13 mouse cellular contexts compared by ENCODE assay signal in genomic region chr1:36478343-36478795, GRCm38 (mm10). TPM values are rescaled to one million over a fixed set of nuclear protein-coding genes. Genes with fewer than 3 reads are reported as not detected.
DNase-seq lines count a peak whose midpoint lies in the region; ATAC-seq and TF ChIP-seq lines count a peak whose summit lies in the region.
"Had no signal": no experiment of that assay in that cellular context is flagged by ENCODE, and none has a peak within 500 bp of the region (broad histone marks: within the 10 kb centered on the region; RNA-seq: fewer than 3 reads in every experiment).

No protein-coding gene starts in this region.

- H3K9me3 ChIP-seq in forebrain, embryonic 15.5 days = no peaks in the 10 kb centered on the region
- no peaks in the 10 kb centered on the region for H3K9me3 ChIP-seq in forebrain, embryonic 16.5 days (ENCODE audit: control insufficient read depth, low read length)
- no peaks in the 10 kb centered on the region for H3K9me3 ChIP-seq in midbrain, embryonic 14.5 days (ENCODE audit: control insufficient read depth, low read length)
- H3K9me3 ChIP-seq in midbrain, embryonic 15.5 days = no peaks in the 10 kb centered on the region
- H3K9me3 ChIP-seq in intestine, postnatal 0 days (ENCODE audit: control insufficient read depth) = no peaks in the 10 kb centered on the region
- H3K9me3 ChIP-seq: G1E; liver, embryonic 13.5 days had no signal

- H3K9ac ChIP-seq in forebrain, embryonic 15.5 days (replicated peaks) = no peak overlapping the region
- no peak overlapping the region for H3K9ac ChIP-seq in forebrain, embryonic 16.5 days (replicated peaks; ENCODE audit: low read depth, low read length)
- H3K9ac ChIP-seq in midbrain, embryonic 14.5 days (replicated peaks; ENCODE audit: low read length) = no peak overlapping the region
- no peak overlapping the region for H3K9ac ChIP-seq in midbrain, embryonic 15.5 days
- H3K9ac ChIP-seq in intestine, postnatal 0 days (ENCODE audit: low read depth, low read length) = no peak overlapping the region
- H3K9ac ChIP-seq: liver, embryonic 13.5 days had no signal

- H3K4me2 ChIP-seq in forebrain, embryonic 15.5 days (replicated peaks) = no peak overlapping the region
- H3K4me2 ChIP-seq in forebrain, embryonic 16.5 days (ENCODE audit: low read length) = no peak overlapping the region
- no peak overlapping the region for H3K4me2 ChIP-seq in midbrain, embryonic 14.5 days (ENCODE audit: low read length)
- no peak overlapping the region for H3K4me2 ChIP-seq in midbrain, embryonic 15.5 days
- H3K4me2 ChIP-seq in intestine, postnatal 0 days (replicated peaks; ENCODE audit: low read depth) = 0 out of 2 replicates have a peak overlapping the region, but pooled peaks have one; percentile 17
- H3K4me2 ChIP-seq: liver, embryonic 13.5 days had no signal

- TF ChIP-seq CTCF in intestine, postnatal 0 days (IDR thresholded peaks at IDR 0.05; ENCODE audit: low read depth) = no peak

- H3K27ac ChIP-seq in forebrain, embryonic 15.5 days (replicated peaks) = no peak overlapping the region
- H3K27ac ChIP-seq in forebrain, embryonic 16.5 days (ENCODE audit: low read length) = no peak overlapping the region
- no peak overlapping the region for H3K27ac ChIP-seq in midbrain, embryonic 14.5 days (replicated peaks; ENCODE audit: low read depth, low read length)
- no peak overlapping the region for H3K27ac ChIP-seq in midbrain, embryonic 15.5 days
- no peak overlapping the region for H3K27ac ChIP-seq in intestine, postnatal 0 days (ENCODE audit: low read depth, low read length)
- H3K27ac ChIP-seq: liver, embryonic 13.5 days had no signal

- WGBS in forebrain, embryonic 15.5 days = 61% methylated on average over 2 of the region's 2 CpGs
- WGBS in forebrain, embryonic 16.5 days = 51% methylated on average over 2 of the region's 2 CpGs
- WGBS in midbrain, embryonic 14.5 days = 44% methylated on average over 2 of the region's 2 CpGs
- WGBS in midbrain, embryonic 15.5 days = 52% methylated on average over 2 of the region's 2 CpGs
- 43% methylated on average over 2 of the region's 2 CpGs for WGBS in intestine, postnatal 0 days

- H3K36me3 ChIP-seq in forebrain, embryonic 15.5 days = no peaks in the 10 kb centered on the region
- H3K36me3 ChIP-seq in forebrain, embryonic 16.5 days (ENCODE audit: control insufficient read depth, insufficient read depth) = no peaks in the 10 kb centered on the region
- no peaks in the 10 kb centered on the region for H3K36me3 ChIP-seq in midbrain, embryonic 14.5 days (ENCODE audit: control insufficient read depth, insufficient read depth, low read length)
- no peaks in the 10 kb centered on the region for H3K36me3 ChIP-seq in midbrain, embryonic 15.5 days (replicated peaks)
- H3K36me3 ChIP-seq in intestine, postnatal 0 days (ENCODE audit: control insufficient read depth, insufficient read depth) = peaks cover 7% of the 10 kb centered on the region
- H3K36me3 ChIP-seq: liver, embryonic 13.5 days had no signal

- no peak overlapping the region for H3K4me3 ChIP-seq in forebrain, embryonic 15.5 days
- H3K4me3 ChIP-seq in forebrain, embryonic 16.5 days (replicated peaks; ENCODE audit: low read length) = no peak overlapping the region
- no peak overlapping the region for H3K4me3 ChIP-seq in midbrain, embryonic 14.5 days (replicated peaks; ENCODE audit: low read depth, low read length)
- no peak overlapping the region for H3K4me3 ChIP-seq in midbrain, embryonic 15.5 days
- H3K4me3 ChIP-seq in intestine, postnatal 0 days (ENCODE audit: low read depth, low read length) = no peak overlapping the region
- H3K4me3 ChIP-seq: liver, embryonic 13.5 days; myocyte had no signal

- H3K4me1 ChIP-seq in forebrain, embryonic 15.5 days = peaks cover 45% of the 10 kb centered on the region
- peaks cover 29% of the 10 kb centered on the region for H3K4me1 ChIP-seq in forebrain, embryonic 16.5 days (replicated peaks; ENCODE audit: control insufficient read depth, insufficient read depth, low read length)
- H3K4me1 ChIP-seq in midbrain, embryonic 14.5 days (ENCODE audit: control insufficient read depth, insufficient read depth, low read length) = peaks cover 33% of the 10 kb centered on the region
- H3K4me1 ChIP-seq in midbrain, embryonic 15.5 days = peaks cover 33% of the 10 kb centered on the region
- H3K4me1 ChIP-seq in intestine, postnatal 0 days (replicated peaks; ENCODE audit: control insufficient read depth, insufficient read depth, low read length) = peaks cover 23% of the 10 kb centered on the region

- DNase-seq in midbrain, embryonic 14.5 days = peak; percentile 18
- peak; percentile 52 for DNase-seq in kidney, postnatal 14 days
- no peak for DNase-seq in layer of hippocampus, postnatal 36 days
- DNase-seq: heart, adult 11 months; liver, embryonic 13.5 days; spleen, adult 18-20 months had no signal

- H3K27me3 ChIP-seq in forebrain, embryonic 15.5 days = no peaks in the 10 kb centered on the region
- no peaks in the 10 kb centered on the region for H3K27me3 ChIP-seq in forebrain, embryonic 16.5 days (replicated peaks; ENCODE audit: control insufficient read depth, insufficient read depth, low read length)
- no peaks in the 10 kb centered on the region for H3K27me3 ChIP-seq in midbrain, embryonic 14.5 days (ENCODE audit: control insufficient read depth, insufficient read depth, low read length)
- no peaks in the 10 kb centered on the region for H3K27me3 ChIP-seq in midbrain, embryonic 15.5 days (replicated peaks)
- H3K27me3 ChIP-seq in intestine, postnatal 0 days (replicated peaks; ENCODE audit: control insufficient read depth, insufficient read depth, low read length) = no peaks in the 10 kb centered on the region

- 0 out of 2 replicates have a peak, but pooled peaks have one; percentile 6 for ATAC-seq in forebrain, embryonic 15.5 days (replicated peaks)
- ATAC-seq in forebrain, embryonic 16.5 days = no peak
- no peak for ATAC-seq in midbrain, embryonic 14.5 days (ENCODE audit: low FRiP score, low TSS enrichment)
- no peak for ATAC-seq in midbrain, embryonic 15.5 days (replicated peaks)
- ATAC-seq in intestine, postnatal 0 days = no peak
- ATAC-seq in inflammation-experienced regulatory T-cells, adult 6 months = no peak

RNA-seq across cellular contexts. Expression of gene Cnnm4, which starts 6.9 kb away (rescaled TPM):
- polyA plus RNA-seq in forebrain, embryonic 15.5 days (2015; fragmentation: Nextera tagmentation; extraction: Ambion mirVana) = 9.8 and 9.9 TPM in 2 replicates
- 9.7 and 11.0 TPM in 2 replicates for polyA plus RNA-seq in forebrain, embryonic 16.5 days (2015; fragmentation: Nextera tagmentation; extraction: Ambion mirVana)
- 9.5 and 11.9 TPM in 2 replicates for polyA plus RNA-seq in midbrain, embryonic 14.5 days (2014; fragmentation: Nextera tagmentation; extraction: Ambion mirVana)
- polyA plus RNA-seq in midbrain, embryonic 15.5 days (2015; fragmentation: Nextera tagmentation; extraction: Ambion mirVana) = 11.0 and 11.1 TPM in 2 replicates
- polyA plus RNA-seq in intestine, postnatal 0 days (2015; fragmentation: Nextera tagmentation; extraction: Ambion mirVana) = 17.4 and 18.4 TPM in 2 replicates
- polyA plus RNA-seq in inflammation-experienced regulatory T-cells, adult 6 months (2017; shearing (Covaris generic)) = 10 to 100 TPM; 11.5 to 13.9 (median 12.1) TPM
- total RNA-seq in layer of hippocampus, postnatal 36 days (2021) = 10 to 100 TPM; 15.4 to 17.0 TPM

RNA-seq across cellular contexts. Expression of gene Lman2l, which starts 33.3 kb away (rescaled TPM):
- 66.3 and 68.4 TPM in 2 replicates for polyA plus RNA-seq in forebrain, embryonic 15.5 days (2015; fragmentation: Nextera tagmentation; extraction: Ambion mirVana)
- 62.8 and 67.6 TPM in 2 replicates for polyA plus RNA-seq in forebrain, embryonic 16.5 days (2015; fragmentation: Nextera tagmentation; extraction: Ambion mirVana)
- 41.2 and 42.7 TPM in 2 replicates for polyA plus RNA-seq in midbrain, embryonic 14.5 days (2014; fragmentation: Nextera tagmentation; extraction: Ambion mirVana)
- polyA plus RNA-seq in midbrain, embryonic 15.5 days (2015; fragmentation: Nextera tagmentation; extraction: Ambion mirVana) = 67.3 and 74.5 TPM in 2 replicates
- polyA plus RNA-seq in intestine, postnatal 0 days (2015; fragmentation: Nextera tagmentation; extraction: Ambion mirVana) = 10.5 and 11.2 TPM in 2 replicates
- 10 to 100 TPM in 2 of 3 experiments, 1 to 10 TPM in 1; 7.9 to 12.0 (median 11.4) TPM for polyA plus RNA-seq in inflammation-experienced regulatory T-cells, adult 6 months (2017; shearing (Covaris generic))
- 10 to 100 TPM; 77.4 to 78.5 TPM for total RNA-seq in layer of hippocampus, postnatal 36 days (2021)

RNA-seq across cellular contexts. Expression of gene Cnnm3, which starts 33.3 kb away (rescaled TPM):
- 5.2 and 5.9 TPM in 2 replicates for polyA plus RNA-seq in forebrain, embryonic 15.5 days (2015; fragmentation: Nextera tagmentation; extraction: Ambion mirVana)
- 4.8 and 5.8 TPM in 2 replicates for polyA plus RNA-seq in forebrain, embryonic 16.5 days (2015; fragmentation: Nextera tagmentation; extraction: Ambion mirVana)
- polyA plus RNA-seq in midbrain, embryonic 14.5 days (2014; fragmentation: Nextera tagmentation; extraction: Ambion mirVana) = 6.5 and 7.6 TPM in 2 replicates
- polyA plus RNA-seq in midbrain, embryonic 15.5 days (2015; fragmentation: Nextera tagmentation; extraction: Ambion mirVana) = 5.2 and 5.8 TPM in 2 replicates
- 2.5 and 2.6 TPM in 2 replicates for polyA plus RNA-seq in intestine, postnatal 0 days (2015; fragmentation: Nextera tagmentation; extraction: Ambion mirVana)
- 1 to 10 TPM; 3.1 to 9.2 (median 6.7) TPM for polyA plus RNA-seq in inflammation-experienced regulatory T-cells, adult 6 months (2017; shearing (Covaris generic))
- 10 to 100 TPM; 29.0 to 39.0 TPM for total RNA-seq in layer of hippocampus, postnatal 36 days (2021)

RNA-seq across cellular contexts. Expression of gene Ankrd23, which starts 58.3 kb away (rescaled TPM):
- polyA plus RNA-seq in forebrain, embryonic 15.5 days (2015; fragmentation: Nextera tagmentation; extraction: Ambion mirVana) = 12.0 and 14.4 TPM in 2 replicates
- 9.3 and 13.2 TPM in 2 replicates for polyA plus RNA-seq in forebrain, embryonic 16.5 days (2015; fragmentation: Nextera tagmentation; extraction: Ambion mirVana)
- 10.4 and 10.5 TPM in 2 replicates for polyA plus RNA-seq in midbrain, embryonic 14.5 days (2014; fragmentation: Nextera tagmentation; extraction: Ambion mirVana)
- 19.0 and 23.5 TPM in 2 replicates for polyA plus RNA-seq in midbrain, embryonic 15.5 days (2015; fragmentation: Nextera tagmentation; extraction: Ambion mirVana)
- 2.1 and 3.8 TPM in 2 replicates for polyA plus RNA-seq in intestine, postnatal 0 days (2015; fragmentation: Nextera tagmentation; extraction: Ambion mirVana)
- 10 to 100 TPM; 35.1 to 58.4 (median 36.4) TPM for polyA plus RNA-seq in inflammation-experienced regulatory T-cells, adult 6 months (2017; shearing (Covaris generic))
- total RNA-seq in layer of hippocampus, postnatal 36 days (2021) = 1 to 10 TPM; 7.9 to 8.5 TPM

Comparison
In these comparisons a context has a peak if more than half of its experiments do, and no peak if none do; other contexts are left out.
1. DNase-seq: peak in midbrain, embryonic 14.5 days (single experiment) and kidney, postnatal 14 days (single experiment); none in layer of hippocampus, postnatal 36 days (0 of 2).